Mouse (Mus musculus) megakaryocyte, embryonic 14.5 days (primary cell): ENCODE measurements at regions not wholly inside any gene's neighbourhood (a gene's known extent, or its start where the extent isn't known, plus 50 kb on each side); places are given as distances from the start of the nearest gene placed in this dataset.

Source experiments
- FLI1 ChIP-seq: IDR thresholded peaks from 2 replicates; pipeline ENCODE4 v1.6.1; 2012; ENCODE audit warnings: low read length, inconsistent platforms, mixed read lengths
- GATA1 ChIP-seq: IDR thresholded peaks from 3 replicates; pipeline ENCODE4 v1.6.1; 2012; ENCODE audit warnings: mixed read lengths, low read length, inconsistent platforms, borderline replicate concordance

DNA sequence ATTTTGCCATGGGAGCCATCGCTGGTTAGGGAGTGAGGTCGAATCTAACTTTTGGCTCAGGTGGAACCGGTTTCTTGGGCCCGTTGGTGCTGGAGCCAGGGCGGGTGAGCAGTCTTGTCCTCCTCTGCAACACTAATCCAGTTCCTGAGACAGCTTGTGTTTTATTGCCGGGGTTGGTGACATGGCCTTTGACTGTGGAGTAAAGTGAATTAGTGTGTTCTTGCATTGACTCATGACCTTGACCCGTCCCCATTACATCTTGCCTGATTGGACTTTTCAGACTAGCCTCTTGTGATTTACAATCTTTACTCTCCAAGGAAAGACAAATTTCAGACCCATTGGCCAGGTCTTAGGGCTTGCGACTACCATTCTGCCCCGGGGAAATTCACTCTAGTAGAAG is 278.8 kb downstream of the Fam173b start:
- TF ChIP-seq GATA1 (no peak), FLI1 (no peak)
